Mouse (Mus musculus) gastrocnemius, postnatal 10 days (tissue): ENCODE data around the gene Acyp1. TPM values are rescaled to one million over a fixed set of nuclear protein-coding genes. Genes with fewer than 3 reads are reported as not detected.

Source experiments
- DNase-seq: peaks from one replicate; pipeline ENCODE4 v3.0.0; 2021; ENCODE audit warnings: mixed read lengths
- long read RNA-seq, 2 experiments: library from polyadenylated mRNA; stranded (forward); transcript quantifications; one replicate each; pipeline ENCODE4 v2.0.0; 2021
- total RNA-seq, 2 experiments: library from RNA; stranded (reverse); gene quantifications; 2 replicates each; pipeline ENCODE4 v1.2.3; 2021

Acyp1 gene
- 10 to 100 TPM; 20.5 to 24.9 TPM for total RNA-seq
- long read RNA-seq, experiment 1, transcript Acyp1-201 (3 exons, 648 nt) = major isoform, 9 of 12 reads
- long read RNA-seq, experiment 1, partial matches to known transcripts = 0 of 12 reads
- long read RNA-seq, experiment 1, other reads (novel, unspliced or antisense) = 0 of 12 reads
- long read RNA-seq, experiment 2, partial matches to known transcripts = 0 of 5 reads
- long read RNA-seq, experiment 2, other reads (novel, unspliced or antisense) = 0 of 5 reads

DNA sequence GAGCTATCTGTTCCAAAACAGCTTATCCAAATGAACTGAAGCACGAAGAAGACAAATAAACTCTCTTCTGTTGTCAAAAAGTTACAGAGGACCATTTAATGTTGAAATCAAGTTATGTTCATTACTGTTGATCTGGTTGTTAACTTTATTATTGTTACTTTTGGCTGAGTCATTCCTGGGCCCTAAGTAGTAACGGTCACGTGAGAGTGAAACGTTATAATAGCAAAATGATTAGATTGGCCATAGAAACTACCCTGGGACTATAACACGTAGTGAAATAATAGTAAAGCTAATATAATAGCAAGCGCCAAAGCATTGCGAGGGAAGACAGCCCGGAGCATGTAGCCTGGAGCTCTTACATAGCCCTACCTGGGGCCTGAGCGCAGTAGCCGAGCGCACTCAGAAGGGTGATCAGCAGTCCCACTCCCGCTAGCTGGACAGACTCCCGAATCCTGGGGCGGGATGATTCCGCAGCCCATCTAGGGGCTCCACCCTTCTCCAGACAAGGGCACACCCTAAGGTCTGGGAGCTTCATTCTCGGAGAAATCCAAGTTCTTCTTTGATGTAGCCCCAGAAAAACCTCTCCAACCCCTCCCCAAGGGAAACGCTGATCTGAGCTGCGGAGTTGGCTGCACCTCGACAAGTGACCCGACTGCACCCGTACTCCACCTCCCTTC lies at the start of gene Acyp1:
Gene Acyp1 (minus strand): TSS at position 630 of the 677 bp plus-strand sequence.
- DNase-seq = peak; percentile 55

DNA sequence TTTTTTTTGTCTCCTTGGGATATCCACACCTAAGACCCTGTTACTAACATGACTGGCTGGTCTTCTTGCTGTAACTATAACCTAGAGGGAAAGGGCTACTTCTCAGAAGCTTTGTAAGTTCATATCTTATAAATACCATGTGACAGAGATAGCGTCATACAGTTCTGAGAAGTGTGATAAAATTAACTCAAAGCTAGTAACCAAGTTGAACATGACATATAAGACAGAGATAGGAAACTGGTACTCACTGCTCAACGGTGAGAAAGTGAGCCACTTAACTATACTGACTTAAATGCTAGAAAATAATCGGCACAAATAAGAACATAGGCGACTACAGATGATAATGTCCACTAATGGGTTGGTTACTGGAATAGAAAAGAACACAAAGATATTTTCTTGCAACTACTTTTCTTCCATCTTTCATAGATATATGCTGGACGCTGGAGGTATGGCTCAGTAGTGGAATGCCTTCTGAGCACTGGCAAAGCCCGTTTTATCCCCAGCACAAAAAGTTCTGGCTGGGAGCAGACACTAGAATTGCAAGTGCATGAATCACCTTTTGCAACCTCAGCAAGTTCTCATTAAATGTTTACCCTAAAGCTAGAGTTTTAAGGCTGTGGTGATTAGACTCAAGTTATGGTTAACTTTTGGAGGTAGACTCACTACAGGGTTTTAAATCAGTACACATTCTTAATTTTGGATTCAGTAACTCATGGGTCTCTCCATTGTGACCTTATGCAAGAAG lies 49.5 kb upstream of the Acyp1 start:
- DNase-seq = no peak

DNA sequence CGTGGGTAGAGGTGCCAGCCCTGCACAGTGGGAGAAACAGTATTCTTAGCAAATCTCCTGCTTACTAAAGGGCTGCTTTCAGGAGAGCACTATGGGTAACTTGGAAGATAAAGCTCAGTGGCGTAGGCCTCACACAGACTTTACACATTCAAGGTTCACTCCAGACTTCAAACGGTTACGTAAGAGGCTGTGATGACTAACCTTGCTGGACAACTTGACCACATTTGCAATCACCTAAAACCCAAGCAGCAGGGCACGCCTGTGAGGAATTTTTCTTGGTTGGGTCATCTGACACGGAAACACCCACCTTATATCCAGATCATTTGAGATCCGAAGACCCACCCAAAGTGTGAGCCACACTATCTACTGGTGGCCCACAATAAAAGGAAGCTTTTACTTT lies 41.9 kb upstream of the Acyp1 start:
- no peak for DNase-seq

DNA sequence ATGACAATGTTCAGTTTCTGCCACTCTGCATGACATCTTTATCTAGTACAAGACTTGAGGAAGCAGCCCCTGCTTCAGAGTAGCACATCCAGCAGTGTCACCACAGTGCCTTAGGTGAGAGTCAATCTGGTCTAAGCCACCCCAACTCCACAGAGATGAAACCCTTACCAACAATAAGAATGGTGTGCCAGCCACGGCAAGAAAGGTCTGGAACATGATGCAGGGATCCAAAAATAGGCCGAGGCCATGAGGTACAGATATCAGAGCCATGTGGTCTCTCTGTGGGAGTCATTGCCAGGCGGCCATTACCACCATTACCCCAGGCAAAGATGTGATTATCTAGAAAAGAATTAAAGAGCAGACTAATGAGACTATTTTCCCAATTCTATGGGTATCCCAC lies 20.4 kb upstream of the Acyp1 start:
- DNase-seq = no peak

DNA sequence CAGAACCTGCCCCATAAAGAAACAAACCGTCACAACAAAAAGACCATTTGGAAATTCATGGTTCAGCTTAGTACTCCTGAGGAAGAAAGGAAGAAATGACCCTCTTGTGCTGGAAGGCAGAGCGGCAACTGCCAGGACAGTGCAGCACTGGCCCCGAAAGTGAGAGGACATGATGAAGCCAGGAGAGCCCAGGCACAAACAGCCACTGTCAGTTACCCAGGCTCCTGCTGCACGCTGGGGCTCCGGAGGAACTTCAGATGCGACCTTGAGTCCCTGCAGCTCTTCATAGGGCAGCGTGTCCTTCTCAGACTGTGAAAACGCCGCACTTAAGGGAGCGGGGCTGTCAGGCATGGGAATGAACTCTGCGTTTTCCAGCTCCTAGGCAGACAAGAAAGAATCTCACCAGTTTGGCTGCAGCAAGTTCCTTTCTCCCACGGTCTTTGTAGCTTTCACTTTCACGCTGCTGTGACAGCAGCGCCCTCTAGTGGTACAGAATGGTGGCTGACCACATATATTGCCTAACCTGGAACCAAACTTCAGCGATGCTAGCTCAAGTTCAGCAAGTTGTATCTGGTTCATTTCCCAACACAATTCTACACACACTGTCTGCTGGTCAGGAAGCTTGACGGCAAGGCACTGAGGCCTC lies 17.1 kb upstream of the Acyp1 start:
- DNase-seq = peak; percentile 87

DNA sequence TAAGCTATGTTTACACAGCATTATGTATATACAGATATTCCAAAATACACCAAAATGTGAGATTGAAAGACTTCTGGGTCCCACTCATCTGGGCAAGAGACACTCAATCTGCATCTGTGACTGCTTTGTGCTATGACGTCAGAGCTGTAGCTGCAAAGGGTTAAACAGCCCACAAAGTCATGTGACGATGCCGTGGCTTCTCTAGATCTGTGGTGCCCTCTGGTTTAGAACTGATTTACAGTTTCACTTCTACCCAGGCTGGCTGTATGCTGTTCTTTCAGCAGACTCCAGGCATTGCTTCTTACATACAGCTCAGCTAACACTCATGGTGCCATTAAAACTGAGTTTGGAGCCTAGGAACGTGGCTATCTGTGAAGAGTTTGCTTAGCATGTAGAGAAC lies 16.5 kb upstream of the Acyp1 start:
- no peak for DNase-seq

DNA sequence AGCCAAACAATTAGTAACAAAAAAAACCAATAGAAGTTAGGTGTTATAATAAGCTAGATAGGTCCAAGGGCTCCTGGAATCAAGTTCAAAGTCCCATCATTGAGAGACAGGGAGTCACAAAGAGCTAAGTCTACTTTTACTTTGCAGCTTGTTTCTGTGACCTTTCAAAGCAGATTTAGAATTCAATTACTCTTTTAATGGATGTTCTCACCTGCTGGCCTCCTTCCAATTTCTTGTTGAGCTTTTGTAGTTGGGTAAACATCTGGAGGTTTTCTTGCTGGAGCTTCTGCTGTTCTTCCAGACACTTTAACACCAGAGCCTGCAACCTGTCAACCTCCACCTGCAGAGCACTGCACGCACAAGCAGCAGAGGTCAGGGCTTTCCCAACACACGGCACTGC lies 15.0 kb upstream of the Acyp1 start:
- DNase-seq = no peak

DNA sequence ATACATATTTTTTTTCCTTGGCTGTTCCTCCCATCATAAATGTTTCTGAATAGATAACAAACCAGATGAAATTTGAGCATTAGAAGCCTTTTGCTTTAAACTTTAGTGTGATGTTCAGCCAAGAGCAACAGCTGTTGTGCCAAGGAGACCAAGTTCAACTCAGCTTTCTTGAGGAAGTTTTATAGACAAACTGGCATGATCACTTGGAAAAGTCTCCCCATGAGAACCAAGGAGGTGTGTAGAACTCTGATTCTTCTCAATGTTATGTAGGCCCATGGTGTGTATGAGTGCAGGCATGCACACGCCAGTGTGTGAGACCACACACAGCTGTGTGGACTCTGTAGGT lies 10.6 kb upstream of the Acyp1 start:
- DNase-seq = no peak

DNA sequence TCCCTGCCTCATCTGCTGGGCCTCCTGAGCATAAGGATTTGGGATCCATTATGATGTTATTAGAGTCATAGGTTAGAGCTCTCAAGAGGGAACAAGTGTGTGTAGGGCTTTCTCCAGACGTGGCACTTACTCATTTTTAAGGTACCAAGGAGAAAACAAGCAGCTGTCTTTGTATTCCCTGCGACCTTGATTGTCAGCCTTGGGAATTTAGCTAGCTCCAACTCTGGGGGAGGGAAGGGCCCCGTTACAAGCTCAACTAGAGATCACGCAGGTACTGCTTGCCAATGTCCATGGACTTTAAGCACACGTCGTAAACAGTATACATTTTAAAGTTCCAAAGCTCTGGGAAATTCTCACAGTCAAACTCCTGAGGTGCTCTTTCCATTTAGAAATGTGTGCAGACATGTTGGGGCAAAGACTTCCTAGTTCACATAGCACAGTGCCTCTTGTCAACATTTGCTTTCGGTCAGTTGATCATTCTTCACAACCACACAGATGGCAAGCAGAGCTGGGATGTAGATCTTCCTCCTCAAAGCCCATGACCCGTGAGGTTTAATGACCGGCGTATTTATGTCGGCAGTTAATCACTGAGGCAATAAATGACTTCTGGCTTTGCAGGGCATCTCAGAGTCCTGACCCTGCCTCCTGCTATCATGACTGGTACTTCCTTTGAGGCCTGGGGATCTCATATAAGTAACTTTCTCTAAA lies 10.0 kb upstream of the Acyp1 start:
- DNase-seq = no peak

DNA sequence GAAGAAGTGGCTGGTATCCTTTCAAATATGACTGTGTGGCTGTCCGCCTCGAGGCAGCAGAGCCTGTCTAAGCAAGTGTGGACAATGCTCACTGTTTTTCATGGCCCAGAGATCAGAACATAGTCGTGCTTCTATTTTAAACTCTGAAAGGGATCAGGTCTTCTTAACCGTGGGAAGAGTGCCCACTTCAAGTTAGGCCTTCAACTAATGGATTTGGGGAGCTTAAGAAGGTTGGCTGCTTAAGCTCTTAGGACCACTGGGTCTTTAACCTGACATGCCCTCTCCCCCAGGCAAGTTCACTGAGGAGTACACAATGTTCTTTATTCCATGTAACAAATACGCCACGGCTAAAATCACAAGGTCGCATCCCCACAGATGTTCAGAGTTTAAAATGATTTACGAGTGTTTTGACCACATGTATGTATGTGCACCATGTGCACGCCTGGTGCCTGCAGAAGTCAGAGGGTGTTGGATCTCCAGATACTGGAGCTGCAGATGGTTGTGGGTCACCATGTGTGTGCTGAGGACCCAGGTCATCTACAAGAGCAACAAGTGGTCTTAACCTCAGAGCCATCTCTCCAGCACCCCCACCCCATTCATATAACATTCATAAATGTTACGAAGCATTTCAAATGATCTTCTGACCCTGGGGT lies 9.2 kb upstream of the Acyp1 start:
- DNase-seq = no peak

DNA sequence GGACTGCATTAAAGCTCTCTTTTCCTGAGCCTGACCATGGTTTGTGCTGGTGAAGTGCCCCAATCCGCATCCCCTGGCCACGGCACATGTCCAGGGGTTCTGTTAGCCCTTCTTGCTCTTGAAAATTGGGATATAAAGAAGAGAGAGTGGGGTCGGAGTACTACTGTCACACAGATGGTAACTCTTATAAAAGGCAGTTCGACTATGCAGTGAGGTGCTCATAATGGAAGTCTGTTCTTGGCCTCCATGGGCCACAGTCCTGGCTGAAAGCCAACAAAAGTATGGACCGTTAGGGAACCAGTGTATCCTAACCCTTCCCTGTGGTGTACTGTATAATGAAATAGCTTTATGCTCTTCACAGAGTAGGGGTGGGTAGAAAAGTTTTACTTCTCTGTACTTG lies 8.7 kb upstream of the Acyp1 start:
- DNase-seq = no peak

DNA sequence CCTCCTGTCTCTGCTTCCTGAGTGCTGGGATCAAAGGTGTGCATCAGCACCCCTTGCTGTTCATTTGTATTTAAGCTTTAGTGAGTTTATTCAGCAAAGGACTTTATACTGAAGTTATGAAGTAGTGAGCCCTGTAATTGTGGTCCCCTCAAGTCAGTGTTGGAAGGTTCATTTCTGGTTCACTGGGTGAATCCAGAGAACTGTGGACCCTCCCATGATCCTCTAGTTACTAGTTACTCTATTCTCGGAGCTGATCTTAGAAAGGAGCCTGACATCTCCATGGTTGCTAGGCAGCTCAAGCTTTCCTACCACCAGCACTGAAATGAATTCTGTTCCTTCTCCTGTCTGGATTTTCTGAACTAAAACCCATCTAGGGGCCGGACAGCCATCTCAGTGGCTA lies 7.3 kb upstream of the Acyp1 start:
- DNase-seq = no peak

DNA sequence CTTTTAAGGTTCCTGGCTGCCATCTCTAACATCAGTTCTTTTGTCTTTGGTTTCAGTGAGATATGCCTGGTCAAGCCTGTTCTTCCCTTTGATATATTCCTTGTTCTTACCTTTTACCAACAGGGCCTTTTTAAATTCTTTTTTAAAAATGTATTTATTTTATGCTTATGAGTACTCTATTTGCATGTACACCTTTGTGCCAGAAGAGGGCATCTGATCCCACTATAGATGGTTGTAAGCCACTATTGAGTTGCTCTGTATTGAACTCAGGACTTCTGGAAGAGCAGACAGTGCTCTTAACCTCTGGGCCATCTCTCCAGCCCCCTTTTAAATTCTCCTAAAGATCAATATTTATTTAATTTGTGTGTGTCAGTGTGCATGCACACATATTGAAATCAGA lies 4.7 kb upstream of the Acyp1 start:
- DNase-seq = no peak

DNA sequence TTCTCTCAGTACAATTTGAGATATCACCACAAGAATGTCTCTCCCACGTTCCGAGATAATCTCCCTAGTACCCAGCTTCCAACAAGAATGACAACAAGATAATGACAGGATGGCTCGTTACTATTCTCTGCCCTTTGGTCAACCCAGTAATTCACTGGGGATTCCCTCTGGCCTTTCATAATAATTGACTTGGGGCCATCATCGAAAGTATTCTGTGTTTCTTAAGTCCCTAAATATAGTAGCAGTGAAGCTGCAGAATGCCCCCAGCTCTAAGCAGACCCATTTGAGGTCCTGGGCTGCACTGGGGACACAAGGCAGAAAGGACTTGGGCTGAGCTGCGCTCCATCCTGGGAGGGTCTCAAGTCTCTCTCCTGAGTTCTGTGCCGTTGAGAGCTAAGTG lies 4.0 kb upstream of the Acyp1 start:
- no peak for DNase-seq

DNA sequence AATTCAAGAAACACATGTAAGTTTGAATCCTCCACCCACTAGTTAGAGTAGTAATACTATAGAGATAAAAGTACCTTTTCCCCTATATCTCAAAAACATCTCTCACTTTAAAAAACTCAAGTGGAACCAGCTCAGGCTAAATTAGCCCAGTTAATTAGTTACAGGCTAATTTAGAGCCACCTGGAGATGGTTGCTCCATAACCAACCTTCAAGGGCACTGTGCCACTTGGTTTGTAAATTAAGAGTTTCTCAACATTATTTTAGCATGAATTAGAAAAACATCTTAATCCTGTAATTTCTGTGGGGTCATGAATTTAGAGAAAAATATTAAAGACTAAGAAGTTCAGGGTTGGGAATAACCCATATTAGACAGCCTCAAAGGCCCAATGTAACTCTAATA lies 3.3 kb upstream of the Acyp1 start:
- no peak for DNase-seq

DNA sequence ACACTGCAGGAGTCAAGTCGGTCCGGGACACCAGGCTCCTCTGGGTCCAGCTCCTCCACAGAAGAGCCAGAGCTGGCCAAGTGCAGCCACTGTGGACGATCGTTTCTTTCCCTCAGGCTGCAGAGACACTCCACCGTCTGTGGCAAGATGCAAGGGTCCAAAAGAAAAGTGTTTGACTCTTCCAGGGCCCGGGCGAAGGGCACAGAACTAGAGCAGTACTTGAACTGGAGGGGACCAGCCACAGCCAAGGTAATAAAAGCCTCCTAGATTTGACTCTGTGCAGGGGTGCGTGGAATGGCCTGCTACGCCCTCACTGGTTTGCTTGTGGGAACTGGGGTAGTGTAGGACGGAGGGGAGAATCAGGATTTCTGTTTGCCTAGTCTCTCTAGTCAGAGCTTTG lies 2.4 kb upstream of the Acyp1 start:
- DNase-seq = no peak

DNA sequence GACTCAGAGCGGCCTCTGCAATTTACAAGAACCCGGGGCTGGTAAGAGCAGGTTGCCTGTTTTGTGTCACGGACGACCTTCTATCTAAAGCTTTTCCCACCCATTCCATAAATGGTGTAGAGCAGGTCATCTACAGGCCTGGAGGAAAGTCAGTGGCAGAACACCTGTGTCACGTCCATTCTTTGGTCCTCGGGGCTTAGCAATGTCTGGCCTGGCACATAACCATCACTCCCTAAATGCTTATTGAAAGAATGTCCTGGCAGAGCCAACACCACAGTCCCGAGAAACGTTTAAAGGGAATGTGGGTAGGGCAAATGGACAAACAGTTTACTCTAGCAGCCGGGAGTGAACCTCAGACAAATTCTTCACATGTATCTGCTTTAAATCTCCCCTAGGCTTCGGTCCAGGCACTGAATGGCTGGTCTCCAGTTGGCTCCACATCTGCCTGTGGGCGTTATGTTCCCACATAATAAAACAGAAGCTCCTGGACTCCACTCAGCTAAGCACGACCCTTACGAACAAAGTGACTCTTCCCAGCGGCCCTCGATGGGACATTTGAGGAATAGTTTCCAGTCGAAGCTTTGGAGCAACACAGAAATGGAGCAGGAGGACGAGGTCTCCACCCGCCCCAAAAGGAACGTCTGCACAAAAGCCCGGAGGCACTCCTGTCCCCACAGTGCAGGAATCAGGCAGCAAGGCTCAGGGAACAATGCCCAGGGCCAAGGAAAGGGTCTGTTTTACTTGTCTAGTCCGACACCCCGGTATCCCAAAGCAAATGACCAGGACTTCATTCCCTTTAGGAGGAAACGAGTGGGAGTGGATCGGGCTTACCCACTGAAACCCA lies 1.1 kb upstream of the Acyp1 start:
- DNase-seq = peak; percentile 43

DNA sequence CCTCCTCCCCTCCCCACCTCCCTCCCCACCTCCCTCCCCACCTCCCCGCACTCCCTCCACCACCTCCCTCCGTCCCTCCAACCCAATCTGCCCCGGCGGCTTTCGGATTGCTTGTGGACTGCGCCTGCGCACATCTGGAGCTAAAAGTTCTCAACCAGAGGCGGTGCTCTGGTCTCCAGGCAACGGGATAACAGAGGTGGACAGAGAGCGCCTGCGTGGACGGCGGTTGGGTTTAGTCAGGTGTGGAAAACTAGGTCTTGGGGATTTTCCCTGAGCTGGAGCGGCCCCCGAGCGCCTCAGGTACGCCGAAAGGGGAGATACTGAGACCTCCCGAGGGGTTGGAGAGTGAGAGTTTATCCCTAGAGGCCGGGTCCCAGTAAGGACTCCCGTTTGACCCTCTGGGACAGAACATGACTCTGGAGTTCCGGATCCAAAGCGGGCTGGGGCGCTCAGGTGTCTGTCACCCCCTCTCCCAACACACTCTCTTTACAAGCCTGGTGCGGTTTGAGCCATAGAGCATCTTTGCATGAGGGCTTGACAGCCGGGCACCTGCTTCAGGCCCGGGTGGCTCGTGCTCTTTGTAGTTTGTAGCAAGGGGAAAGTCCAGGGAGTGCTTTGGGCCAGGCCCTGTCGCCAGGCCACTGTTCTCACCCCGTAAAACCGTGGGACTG lies 383 bp upstream of the Acyp1 start, which contains the start of gene Zc2hc1c:
Gene Zc2hc1c (plus strand): TSS at position 106 of the 671 bp plus-strand sequence.
- peak; percentile 84 for DNase-seq

DNA sequence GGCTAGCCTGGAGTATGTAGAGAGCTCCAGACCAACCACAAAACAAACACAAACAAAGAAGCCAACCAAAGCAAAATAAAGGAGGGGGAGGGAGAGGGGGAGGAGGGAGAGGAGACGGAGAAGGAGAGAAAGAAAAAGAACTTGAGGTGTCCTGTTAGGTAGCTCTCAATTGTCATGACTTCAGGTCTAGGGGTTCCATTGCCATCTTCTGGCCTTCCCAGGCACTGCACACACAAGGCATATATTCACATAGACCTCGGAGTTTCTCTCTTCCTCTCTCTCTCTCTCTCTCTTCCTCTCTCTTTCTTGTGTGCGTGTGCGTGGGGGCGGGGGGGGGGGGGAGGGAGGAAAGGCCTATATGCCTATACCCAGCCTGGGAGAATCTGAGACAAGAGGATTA lies 1.3 kb downstream of the Acyp1 start:
- DNase-seq = no peak

DNA sequence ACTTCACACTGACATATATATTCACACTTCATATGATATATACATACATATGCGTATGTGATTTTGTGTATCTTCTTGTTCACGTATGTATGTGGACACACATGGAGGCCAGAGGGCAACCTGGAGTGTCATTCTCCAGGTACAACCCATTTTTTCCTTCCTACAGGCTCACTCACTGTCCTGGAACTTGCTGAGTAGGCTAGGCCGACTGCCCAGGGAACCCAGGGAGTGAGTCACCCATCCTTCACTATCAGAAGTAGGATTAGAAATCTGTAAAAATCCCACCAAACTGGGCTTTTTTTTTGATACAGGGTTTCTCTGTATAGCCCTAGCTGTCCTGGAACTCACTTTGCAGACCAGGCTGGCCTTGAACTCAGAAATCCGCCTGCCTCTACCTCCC lies 3.2 kb downstream of the Acyp1 start:
- no peak for DNase-seq
